Mouse (Mus musculus) layer of hippocampus, adult 18-20 months (tissue): ENCODE data around the gene Actr1b. TPM values are rescaled to one million over a fixed set of nuclear protein-coding genes. Genes with fewer than 3 reads are reported as not detected.

ENCODE experiments used
- DNase-seq, 2 experiments: peaks; one replicate each; pipeline ENCODE4 v3.0.0; 2022; ENCODE audit warnings: low spot score in 2 of 2
- long read RNA-seq: library from polyadenylated mRNA; stranded (forward); transcript quantifications from one replicate; pipeline ENCODE4 v2.0.0, GENCODE M21; 2021
- total RNA-seq, 2 experiments: library from RNA; stranded (reverse); gene quantifications; 2 replicates each; pipeline ENCODE4 v1.2.3; 2021

The Actr1b gene
- 100 to 1,000 TPM; 258 to 284 TPM for total RNA-seq
- long read RNA-seq, transcript Actr1b-201 (11 exons, 3,248 nt), result major isoform, 320 of 490 reads
- long read RNA-seq, partial matches to known transcripts, result 136 of 490 reads
- long read RNA-seq, other reads (novel, unspliced or antisense), result 34 of 490 reads

DNA sequence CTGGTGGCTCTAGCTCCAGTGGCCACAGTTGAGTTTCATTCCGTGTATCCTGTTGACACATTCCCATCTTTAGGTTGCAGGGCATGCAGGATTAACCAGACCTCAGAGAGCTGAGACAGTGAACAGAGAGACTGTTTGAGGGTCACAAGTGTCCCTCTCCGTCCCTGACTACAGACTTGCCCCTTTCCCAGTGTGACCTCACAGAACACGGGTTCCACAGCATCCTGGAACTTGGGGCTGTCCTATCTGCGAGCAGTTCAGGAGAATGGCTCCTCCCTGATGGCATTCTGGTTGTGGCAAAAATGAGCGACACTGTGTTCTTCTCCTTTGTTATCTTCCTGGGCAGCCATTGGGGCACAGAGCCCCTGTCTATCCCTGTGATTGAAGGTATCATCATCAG is at the start of gene Actr1b:
Gene Actr1b (minus strand): TSS at position 112 of the 400 bp plus-strand sequence.
- DNase-seq, result no peak

DNA sequence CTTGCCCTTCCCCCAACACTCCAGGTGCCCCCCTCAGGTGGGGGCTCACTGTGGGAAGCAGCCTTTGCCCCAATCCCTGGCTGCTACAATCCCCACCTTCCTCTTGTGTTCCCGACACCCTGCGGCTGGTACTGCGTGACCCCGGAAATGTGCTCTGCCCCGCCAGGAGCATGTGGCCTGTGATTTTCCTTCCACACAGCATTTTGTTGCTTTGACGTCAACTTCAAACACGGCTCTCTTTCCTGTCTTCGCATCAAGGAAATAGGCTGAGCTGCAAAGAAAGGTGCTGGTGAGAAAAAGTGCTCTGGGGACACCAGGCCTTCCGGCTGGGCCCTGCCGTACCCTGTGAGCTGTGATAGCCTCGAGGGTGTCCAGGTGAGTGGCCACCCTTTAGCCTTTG is 47.3 kb upstream of the Actr1b start, which contains the start of gene Zap70:
Gene Zap70 (plus strand): TSS at position 231 of the 400 bp plus-strand sequence.
- DNase-seq, result no peak

DNA sequence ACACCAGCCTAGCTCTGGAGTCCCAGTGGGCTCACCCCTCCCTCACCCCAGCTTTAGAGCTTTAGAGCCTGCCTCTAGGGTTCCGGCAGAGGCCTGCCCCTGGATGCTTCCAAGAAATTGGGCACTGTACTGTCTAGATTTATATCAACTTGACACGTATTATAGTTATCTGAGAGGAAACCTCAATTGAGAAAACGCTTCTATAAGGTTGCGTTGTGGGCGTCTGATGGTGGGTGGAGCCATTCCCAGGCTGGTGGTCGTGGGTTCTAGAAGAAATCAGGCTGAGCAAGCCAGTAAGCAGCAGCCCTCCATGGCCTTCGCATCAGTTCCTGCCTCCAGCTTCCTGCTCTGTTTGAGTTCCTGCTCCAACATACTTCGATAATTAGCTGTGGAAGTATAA is 46.8 kb upstream of the Actr1b start:
- DNase-seq, result no peak

DNA sequence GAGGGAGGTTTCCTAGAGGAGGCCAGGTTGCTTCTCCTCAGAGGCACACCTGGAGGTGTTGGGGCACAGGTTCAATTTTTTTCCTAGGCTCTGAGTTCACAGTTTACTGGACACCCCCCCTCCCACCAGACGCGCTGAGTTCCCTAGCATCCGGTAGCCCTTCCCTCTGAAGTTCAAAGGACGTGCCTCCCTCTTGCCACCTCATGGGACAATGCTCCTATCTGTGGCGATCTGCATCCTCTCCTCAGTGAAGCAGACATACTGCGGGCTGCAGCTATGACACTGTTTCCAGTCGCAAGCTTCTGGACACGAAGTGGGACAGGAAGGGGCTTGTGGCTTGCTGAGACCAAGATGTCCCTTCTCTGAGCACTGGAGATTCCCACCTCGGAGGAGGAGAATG is 46.2 kb upstream of the Actr1b start:
- DNase-seq, result no peak

DNA sequence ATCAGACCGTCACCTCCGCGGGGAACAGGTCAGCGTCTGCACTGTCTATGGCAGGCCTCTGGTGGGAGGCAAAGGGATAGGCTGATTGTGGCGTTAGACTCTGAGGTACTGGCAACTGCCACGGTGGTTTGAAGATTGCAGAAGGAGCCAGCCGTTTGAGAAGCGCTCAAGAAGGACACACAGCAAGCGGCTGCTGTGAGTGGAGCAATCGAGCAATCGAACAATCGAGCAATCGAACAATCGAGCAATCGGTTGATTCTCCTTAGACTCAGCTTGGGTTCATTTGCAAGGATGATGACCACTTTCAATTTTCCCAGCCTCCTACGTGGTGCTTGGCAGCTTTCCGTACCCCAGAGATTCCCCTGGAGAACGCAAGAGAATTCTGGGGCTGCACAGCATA is 44.9 kb upstream of the Actr1b start:
- no peak for DNase-seq

DNA sequence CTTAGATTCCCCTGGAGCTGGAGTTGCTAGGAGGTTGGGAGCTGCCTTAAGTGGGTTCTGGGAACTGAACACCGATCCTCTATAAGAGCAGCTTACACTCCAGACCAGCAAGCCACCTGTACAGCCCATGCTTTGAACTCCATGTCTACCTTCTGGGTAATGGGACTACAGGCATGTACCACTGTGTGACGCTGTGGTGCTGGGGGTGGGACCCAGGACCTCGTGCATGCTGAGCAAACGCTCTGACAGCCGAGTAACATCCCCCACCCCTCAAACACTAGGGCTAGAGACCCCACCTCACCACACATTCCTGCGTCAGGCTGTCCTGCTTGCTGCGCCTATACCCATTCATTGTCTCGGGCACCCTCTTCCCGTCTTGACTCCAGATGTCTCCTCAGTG is 44.3 kb upstream of the Actr1b start:
- no peak for DNase-seq

DNA sequence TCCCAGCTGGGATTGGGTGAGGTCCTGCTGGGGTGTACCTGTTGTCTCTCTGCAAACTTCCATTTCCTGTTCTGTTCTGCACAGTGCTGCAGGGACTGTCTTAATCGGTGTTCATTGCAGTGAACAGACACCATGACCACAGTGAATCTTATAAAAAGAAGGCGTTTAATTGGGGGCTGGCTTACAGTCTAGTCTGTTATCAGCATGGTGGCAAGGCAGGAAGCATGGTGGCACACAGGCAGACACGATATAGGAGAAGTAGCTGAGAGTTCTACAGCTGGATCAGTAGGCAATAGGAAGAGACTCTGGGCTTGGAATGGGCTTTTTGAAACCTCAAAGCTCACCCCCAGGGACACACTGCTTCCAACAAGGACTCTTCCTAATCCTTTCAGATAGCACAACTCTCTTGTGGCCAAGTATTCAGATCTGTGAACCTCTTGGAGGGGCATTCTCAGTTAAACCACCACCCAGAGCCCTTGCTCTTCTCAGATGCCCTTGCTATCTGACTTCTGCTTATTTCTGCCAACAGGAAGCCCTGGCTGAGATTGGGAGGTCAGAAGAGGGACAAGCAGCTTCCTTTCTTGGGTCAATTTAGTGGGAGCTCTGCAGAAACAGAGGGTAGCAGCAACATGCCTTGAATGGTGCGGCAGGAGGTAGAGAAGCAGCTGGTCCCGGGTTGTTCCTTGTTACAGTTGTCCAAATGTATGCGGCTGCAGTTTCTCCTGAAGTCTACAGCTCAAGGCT is 39.9 kb upstream of the Actr1b start:
- DNase-seq, result no peak

DNA sequence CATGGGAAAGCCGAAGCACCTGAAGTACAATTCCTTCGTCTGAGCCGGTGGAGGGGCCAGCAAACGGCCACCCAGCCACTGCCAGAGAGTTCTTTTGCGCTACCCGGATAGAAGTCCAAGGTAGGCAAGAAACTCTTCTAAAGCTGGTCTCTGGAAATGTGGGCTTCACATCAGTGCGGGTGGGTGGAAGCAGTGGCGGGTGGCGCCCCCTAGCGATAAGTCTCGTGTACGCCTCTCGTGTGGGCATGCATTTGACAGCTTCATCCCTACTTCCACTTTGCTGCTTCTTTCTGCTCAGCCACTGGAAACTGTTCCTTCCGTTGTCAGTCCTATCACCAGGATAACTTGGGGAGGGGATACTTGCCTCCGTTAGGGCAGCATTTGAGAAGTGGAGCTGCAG is 32.2 kb upstream of the Actr1b start:
- DNase-seq, result no peak

DNA sequence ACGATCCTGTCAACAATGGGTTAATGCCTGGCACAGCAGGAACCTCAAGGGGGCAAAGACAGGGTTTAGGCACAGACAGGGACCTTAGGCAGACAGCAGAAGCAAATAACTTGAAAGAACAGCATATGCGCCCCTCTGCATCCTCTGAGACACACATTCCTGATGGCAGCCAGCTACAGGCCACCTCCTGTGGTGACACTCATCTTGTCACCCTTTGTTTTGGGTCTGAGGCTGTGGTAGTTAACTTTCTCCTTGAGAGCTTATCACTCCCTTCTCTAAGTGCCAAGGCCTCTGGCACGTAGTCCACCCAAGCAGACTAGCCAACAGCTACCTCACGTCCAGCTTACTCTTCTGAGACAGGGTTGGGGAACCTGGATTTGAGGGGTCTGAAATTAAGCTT is 31.4 kb upstream of the Actr1b start:
- DNase-seq, result no peak

DNA sequence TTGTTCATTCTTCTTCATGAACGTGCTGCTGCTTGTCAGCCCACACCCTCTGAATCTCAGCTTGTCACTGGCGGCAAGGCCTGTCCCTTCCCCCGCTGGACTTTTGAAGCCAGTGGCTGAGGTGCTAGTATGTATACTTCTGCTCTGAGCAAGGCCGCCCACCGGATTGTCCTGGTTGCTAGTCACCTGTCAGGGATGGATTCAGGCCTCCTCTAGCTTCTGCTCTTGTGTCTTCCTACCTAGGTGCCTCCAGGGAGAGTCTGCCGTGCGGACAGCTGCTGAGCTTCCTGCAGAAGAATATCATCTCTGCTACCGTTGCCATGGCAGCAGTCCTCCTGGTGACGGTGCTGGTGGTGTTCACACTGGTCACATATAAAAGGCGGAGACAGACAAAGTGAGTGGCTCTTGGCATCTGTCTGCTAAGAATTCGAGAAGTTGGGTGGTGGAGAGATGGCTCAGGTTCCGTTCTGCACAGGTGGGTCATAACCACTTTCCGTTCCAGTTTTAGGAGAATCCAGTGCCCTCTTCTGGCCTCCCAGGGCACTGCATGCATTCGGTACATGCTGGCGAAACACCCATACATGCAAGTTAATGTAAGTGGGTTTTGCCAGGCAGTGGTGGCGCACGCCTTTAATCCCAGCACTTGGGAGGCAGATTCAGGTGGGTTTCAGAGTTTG is 30.2 kb upstream of the Actr1b start:
- peak; percentile 70 to 87 for DNase-seq

DNA sequence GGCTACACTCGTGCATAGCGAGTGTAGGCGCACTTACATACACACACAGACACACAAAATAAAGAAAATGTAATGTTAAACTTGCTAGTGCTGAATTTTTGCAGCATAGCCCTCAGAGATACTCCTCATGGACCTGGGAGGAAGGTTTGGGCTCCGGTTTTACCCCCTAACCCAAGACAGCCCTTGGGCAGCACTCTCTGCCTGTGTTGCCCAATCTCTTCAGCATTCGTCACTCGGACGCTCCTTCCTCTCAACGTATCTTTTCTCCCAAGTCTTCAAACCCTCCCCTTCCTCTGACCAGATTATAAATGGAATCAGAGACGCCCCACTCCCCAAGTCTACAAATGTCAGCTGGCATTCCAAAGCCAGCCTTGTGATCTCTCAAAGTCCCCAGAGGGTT is 28.8 kb upstream of the Actr1b start:
- DNase-seq, result no peak

DNA sequence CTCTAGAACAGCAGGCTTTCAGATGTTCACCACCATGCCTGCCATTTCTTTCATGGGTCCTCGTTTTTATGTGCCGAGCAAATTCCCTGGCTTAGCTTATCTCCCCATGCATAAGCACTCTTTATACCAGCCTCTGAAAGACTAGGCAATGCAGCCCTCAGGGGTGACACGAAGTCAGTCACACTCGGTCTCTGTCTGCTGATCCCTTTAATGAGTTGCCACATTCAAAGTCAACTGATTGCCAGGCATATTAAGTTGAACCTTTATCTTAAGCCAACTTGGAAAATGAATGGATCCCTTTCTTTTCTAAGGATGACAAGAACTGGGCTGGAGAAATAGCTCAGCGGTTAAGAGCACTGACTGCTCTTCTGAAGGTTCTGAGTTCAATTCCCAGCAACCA is 25.0 kb upstream of the Actr1b start:
- DNase-seq, result no peak

DNA sequence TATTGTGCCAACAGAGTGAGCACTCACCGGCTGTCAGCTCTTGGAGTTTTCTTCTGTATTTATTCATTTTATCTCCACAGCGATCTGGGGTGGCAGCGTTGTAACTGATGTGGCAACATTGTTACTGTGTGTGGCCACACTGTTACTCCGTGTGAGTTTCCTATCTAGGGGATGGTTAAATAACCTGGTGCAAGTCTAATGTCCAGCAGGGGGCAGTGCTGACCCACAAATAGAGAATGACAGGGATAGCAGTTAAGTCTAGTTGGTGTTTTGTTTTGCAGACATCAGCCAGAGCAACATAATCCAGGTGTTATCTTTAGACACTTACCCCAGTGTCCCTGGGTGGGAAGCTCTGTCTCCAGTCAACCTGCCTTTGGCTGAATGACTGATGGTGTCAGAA is 23.1 kb upstream of the Actr1b start:
- peak; percentile 75 to 94 for DNase-seq

DNA sequence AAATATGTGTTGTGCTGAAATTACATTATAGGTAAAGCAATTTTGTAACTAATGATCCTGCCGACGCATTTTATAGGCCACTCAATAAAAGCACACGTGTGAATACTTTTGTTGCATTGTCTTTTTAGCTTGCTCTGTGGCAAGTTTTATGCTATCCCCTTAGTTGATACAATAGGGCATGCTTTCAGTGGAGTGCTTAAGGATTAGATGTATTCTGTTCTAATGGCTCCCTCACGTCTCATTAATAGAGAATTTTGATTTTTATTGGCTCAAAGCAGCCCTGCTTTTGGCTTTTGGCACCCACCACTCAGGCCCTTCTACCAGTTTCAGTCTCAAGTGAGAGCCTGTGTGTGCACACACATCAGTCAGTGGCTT is 9.8 kb upstream of the Actr1b start:
- DNase-seq, result no peak

DNA sequence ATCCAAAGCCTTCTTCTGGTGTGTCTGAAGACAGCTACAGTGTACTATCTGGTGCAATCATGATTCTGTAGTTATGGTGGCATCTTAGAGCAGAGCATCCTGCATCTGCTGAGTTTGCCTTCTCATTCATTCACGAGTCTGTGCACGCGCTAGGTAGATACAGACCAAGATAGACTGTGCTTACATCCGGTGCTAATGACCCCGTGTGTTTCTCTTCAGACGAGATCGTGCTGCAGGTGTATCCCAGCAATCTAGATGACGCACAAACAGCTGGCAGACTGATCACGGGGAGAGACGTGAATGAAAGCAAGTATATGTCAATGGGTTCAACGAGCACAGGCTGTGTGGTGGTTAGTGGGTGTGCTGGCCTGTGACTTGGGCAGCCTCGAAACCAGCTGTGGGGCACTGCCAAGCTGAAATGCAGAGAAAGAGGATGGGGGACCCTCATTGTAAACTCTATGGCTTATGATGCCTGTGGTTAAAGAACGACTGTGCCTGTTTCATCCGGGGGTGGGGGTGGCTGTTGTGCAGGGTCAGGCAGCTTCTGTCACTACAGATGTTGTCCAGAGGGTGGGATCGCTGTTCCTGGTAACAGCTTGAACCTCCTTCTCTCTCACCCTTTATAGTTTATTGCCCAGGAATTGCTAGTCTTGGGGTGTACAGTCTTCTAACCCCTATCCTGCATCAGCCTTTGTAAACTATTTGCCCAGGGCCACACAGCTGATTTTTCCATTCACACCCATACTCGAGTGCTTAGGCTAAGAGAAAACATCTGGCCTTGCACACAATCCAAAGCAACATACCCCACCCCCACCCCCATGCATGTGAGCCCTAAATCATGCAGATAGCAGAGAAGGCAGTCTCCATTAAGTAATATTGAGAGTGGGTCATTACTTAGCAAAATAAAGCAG is 9.2 kb upstream of the Actr1b start:
- DNase-seq, result no peak

DNA sequence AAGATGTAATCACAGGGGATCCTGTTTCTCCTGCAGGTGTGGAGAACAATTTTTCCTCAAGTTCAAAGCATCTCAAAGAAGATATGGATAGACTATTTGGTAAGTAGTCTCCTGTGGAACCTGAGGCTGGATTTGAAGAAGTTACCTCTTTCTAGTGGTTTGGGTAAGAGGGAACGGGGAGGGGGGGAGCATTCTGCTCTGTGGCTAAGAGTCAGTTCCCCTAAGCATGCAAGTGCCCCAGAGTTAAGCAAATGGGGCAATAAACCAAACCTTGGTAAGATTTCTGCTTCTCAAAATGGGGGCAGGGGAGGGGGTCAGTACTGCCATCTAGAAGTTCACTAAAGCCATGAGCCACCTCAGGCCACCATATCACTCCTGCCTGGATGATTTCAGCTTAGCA is 4.6 kb upstream of the Actr1b start:
- no peak for DNase-seq

DNA sequence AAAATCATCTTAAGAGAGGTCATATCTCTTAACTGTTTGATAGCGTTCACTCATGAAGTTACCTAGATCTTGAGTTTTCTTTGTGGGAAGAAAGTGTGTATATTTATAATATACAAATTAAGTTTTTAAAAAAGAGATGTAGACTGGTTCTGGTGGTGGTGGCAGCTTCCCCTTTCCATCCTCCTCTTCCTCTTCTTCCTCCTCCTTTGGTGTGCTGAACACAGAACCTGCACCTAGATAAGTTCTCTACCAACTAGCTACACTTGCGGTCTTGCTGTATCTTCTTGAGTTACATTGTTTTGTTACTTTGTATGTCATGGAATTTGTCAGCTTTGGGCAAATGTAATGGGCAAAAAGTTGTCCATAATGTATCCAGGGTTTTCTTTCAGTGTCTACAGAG is 3.1 kb downstream of the Actr1b start:
- no peak for DNase-seq

DNA sequence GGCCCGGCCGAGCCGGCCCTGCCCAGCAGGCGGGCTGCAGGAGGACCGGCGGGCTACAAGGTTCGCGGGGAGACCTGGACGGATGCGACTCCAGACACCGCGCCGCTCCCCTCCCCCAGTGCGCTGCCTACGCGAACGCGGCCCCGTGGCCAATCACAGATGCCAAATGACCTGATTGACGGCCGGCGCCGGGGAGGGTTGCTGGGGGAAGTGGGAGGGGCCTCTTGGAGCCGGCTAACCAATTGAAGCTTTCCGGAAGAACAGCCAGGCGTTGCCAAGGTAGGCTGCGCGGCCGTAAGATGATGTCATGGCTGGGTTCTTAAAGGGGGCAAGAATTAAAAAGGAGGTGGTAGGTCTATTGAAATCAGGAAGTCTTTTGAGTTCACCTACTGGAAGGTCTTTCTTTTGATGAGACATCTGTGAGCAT is 4.4 kb downstream of the Actr1b start, which contains the start of gene 4933424G06Rik:
Gene 4933424G06Rik (plus strand): TSS at position 296 of the 427 bp plus-strand sequence.
- DNase-seq, result peak; percentile 97 to 98

DNA sequence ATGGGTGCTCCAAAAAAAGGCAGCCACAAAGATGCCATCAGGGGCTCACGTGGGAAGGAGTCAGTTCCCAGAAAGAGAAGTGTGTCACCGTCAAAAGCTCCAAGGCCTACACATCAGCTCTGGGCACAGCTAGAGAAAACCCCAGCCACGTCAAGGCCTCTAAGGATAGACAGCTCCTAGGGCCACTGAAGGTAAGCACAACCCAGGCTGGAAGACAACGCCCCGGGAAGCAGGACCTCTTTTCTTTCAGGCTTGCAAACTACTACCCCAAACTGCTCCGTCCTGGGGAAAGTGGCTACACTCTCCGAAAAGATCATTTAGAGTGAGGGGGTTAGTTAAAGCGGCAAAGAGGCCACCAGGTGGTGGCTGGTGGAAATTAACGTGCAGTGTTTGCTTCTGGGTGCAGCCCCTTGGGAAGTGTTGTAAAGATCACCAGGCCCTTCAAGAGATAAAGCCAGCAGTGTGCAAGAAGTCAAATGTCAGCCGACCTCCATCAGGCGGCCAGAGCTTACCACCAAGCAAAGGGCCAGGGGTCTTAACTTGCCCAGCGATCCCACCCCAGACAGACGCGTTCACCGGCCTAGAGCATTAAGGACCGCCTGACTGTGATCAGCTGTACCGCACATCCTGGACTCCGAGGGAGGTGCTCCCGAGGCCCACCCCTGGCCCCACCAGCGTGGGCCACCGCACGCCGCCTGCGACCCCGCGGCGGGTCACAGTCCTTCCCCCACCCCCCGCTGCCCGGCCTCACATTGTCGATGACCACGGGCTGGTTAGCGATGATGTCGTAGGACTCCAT is 5.0 kb downstream of the Actr1b start:
- peak in 1 of 2 experiments; percentile 49 for DNase-seq

DNA sequence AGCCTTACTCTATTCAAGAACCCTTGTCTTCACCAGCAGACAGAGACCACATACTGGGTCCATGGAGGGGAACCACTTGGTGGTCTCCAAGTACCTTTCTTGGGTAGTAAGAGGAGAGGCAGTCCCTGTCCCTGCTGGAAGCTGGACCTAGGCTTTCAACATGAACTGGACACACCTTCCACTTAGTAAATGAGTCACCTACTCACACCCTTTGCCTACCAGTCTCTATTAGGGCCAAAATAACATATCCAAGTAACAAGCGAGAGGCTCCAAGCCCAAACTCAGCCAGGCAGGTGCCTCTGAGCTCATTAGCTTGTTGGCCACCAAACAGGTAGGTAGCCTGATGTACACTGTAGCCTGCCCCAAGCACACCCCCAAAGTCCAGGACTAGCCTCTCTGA is 5.6 kb downstream of the Actr1b start:
- no peak for DNase-seq

DNA sequence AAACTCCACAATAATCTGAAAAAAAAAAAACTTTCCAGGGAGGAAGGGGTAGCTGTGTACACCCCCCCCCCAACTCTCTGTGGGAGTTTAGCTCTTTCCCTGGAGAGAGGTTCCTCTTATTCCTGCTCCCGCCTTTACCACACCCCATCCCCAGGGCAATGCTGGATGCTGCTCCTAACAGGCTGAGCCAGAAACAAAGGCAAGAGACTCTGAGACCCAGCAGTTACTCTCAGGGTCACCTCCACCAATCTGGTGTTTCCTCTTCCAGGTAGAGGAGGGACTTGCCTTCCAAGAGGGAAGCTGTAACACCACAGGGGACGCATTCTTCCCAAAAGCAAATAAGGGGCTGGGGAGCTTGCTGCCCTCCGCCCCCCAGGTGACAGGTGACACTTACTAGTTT is 6.4 kb downstream of the Actr1b start:
- DNase-seq, result no peak
